Comparison of ENCODE assay signal across 12 mouse cellular contexts in genomic region chr5:24986204-24986940, GRCm38 (mm10).
DNase-seq lines count a peak whose midpoint lies in the region; ATAC-seq and TF ChIP-seq lines count a peak whose summit lies in the region.
"Had no signal": no experiment of that assay in that cellular context is flagged by ENCODE, and none has a peak within 500 bp of the region (broad histone marks: within the 10 kb centered on the region; RNA-seq: fewer than 3 reads in every experiment).

No protein-coding gene starts in this region.

- DNase-seq in heart, embryonic 10.5 days (ENCODE audit: low spot score) = no peak
- no peak for DNase-seq in heart, postnatal 10 days
- DNase-seq in lung, embryonic 14.5 days = no peak
- no peak for DNase-seq in lung, postnatal 10 days
- no peak for DNase-seq in embryonic facial prominence, embryonic 14.5 days (ENCODE audit: low spot score)
- DNase-seq in gastrocnemius, postnatal 4 days (ENCODE audit: low spot score in 2 of 2) = no peak
- no peak for DNase-seq in layer of hippocampus, adult 9-10 months (ENCODE audit: low spot score)
- DNase-seq: liver; lung, postnatal 4 days had no signal

- H3K27ac ChIP-seq in heart, embryonic 10.5 days = peak overlapping the region; percentile 87
- no peak overlapping the region for H3K27ac ChIP-seq in lung, embryonic 14.5 days (ENCODE audit: low read depth)
- no peak overlapping the region for H3K27ac ChIP-seq in embryonic facial prominence, embryonic 14.5 days (replicated peaks; ENCODE audit: low read depth, low read length)
- H3K27ac ChIP-seq in neural tube, embryonic 14.5 days (ENCODE audit: low read depth, low read length) = peak overlapping the region; percentile 83

- H3K36me3 ChIP-seq in heart, embryonic 10.5 days = 0 out of 2 replicates have a peak, but pooled peaks cover 2% of the 10 kb centered on the region
- H3K36me3 ChIP-seq in lung, embryonic 14.5 days (ENCODE audit: insufficient read depth) = no peaks in the 10 kb centered on the region
- H3K36me3 ChIP-seq in embryonic facial prominence, embryonic 14.5 days (ENCODE audit: control insufficient read depth, insufficient read depth, low read length) = no peaks in the 10 kb centered on the region
- H3K36me3 ChIP-seq in neural tube, embryonic 14.5 days (ENCODE audit: control insufficient read depth, insufficient read depth, low read length) = no peaks in the 10 kb centered on the region

- no peaks in the 10 kb centered on the region for H3K27me3 ChIP-seq in heart, embryonic 10.5 days (ENCODE audit: insufficient read depth, poor library complexity, severe bottlenecking)
- H3K27me3 ChIP-seq in lung, embryonic 14.5 days (ENCODE audit: insufficient read depth, low read length) = no peaks in the 10 kb centered on the region
- no peaks in the 10 kb centered on the region for H3K27me3 ChIP-seq in embryonic facial prominence, embryonic 14.5 days (replicated peaks; ENCODE audit: control insufficient read depth, insufficient read depth, low read length)
- H3K27me3 ChIP-seq in neural tube, embryonic 14.5 days (ENCODE audit: control insufficient read depth, insufficient read depth, low read length) = no peaks in the 10 kb centered on the region

- ATAC-seq in lung, embryonic 14.5 days (ENCODE audit: insufficient read depth) = no peak
- peak; percentile 30; the same call in 1 of the 2 replicates for ATAC-seq in embryonic facial prominence, embryonic 14.5 days (ENCODE audit: low read depth)
- peak; percentile 39 for ATAC-seq in neural tube, embryonic 14.5 days (ENCODE audit: low read depth)
- ATAC-seq: inflammation-experienced regulatory T-cells, adult 6 months had no signal

- H3K9me3 ChIP-seq in heart, embryonic 10.5 days = no peaks in the 10 kb centered on the region
- H3K9me3 ChIP-seq in lung, embryonic 14.5 days (ENCODE audit: low read depth, low read length) = no peaks in the 10 kb centered on the region
- no peaks in the 10 kb centered on the region for H3K9me3 ChIP-seq in embryonic facial prominence, embryonic 14.5 days (ENCODE audit: control insufficient read depth, low read length)
- H3K9me3 ChIP-seq in neural tube, embryonic 14.5 days (ENCODE audit: control insufficient read depth, low read length) = no peaks in the 10 kb centered on the region

- H3K4me2 ChIP-seq in lung, embryonic 14.5 days = peak overlapping the region; percentile 3; the same call in 1 of the 2 replicates
- no peak overlapping the region for H3K4me2 ChIP-seq in embryonic facial prominence, embryonic 14.5 days (ENCODE audit: low read depth, low read length)
- peak overlapping the region; percentile 17 for H3K4me2 ChIP-seq in neural tube, embryonic 14.5 days (ENCODE audit: low read depth, low read length)

- intact Hi-C loops in heart, postnatal 10 days (cut with DNase I) = no loop called here

- no peak; the same call in 1 of the 2 replicates for TF ChIP-seq CTCF in lung, embryonic 14.5 days (IDR thresholded peaks at IDR 0.05; ENCODE audit: low read depth)

- H3K4me3 ChIP-seq in heart, embryonic 10.5 days = peak overlapping the region; percentile 56
- no peak overlapping the region for H3K4me3 ChIP-seq in lung, embryonic 14.5 days (ENCODE audit: low read depth, low read length)
- H3K4me3 ChIP-seq in embryonic facial prominence, embryonic 14.5 days (ENCODE audit: low read depth, low read length) = no peak overlapping the region
- H3K4me3 ChIP-seq in neural tube, embryonic 14.5 days (ENCODE audit: low read depth, low read length) = no peak overlapping the region
- H3K4me3 ChIP-seq: erythroblast, embryonic 14.5 days had no signal

- peaks cover 85% of the 10 kb centered on the region for H3K4me1 ChIP-seq in heart, embryonic 10.5 days
- H3K4me1 ChIP-seq in lung, embryonic 14.5 days (ENCODE audit: insufficient read depth) = peaks cover 15% of the 10 kb centered on the region
- peaks cover 7% of the 10 kb centered on the region for H3K4me1 ChIP-seq in embryonic facial prominence, embryonic 14.5 days (ENCODE audit: control insufficient read depth, insufficient read depth, low read length)
- H3K4me1 ChIP-seq in neural tube, embryonic 14.5 days (ENCODE audit: control insufficient read depth, insufficient read depth, low read length) = peaks cover 4% of the 10 kb centered on the region

- H3K9ac ChIP-seq in lung, embryonic 14.5 days = no peak overlapping the region
- no peak overlapping the region for H3K9ac ChIP-seq in embryonic facial prominence, embryonic 14.5 days (ENCODE audit: low read depth, low read length)
- no peak overlapping the region for H3K9ac ChIP-seq in neural tube, embryonic 14.5 days (replicated peaks; ENCODE audit: low read depth, low read length)

- 47% methylated on average over 9 of the region's 9 CpGs for WGBS in heart, embryonic 10.5 days
- 58% methylated on average over 9 of the region's 9 CpGs for WGBS in lung, embryonic 14.5 days
- 43% methylated on average over 9 of the region's 9 CpGs for WGBS in embryonic facial prominence, embryonic 14.5 days
- 53% methylated on average over 9 of the region's 9 CpGs for WGBS in neural tube, embryonic 14.5 days

Comparison
In these comparisons a context has a peak if more than half of its experiments do, and no peak if none do; other contexts are left out.
1. H3K27ac ChIP-seq: peak in heart, embryonic 10.5 days (single experiment) and neural tube, embryonic 14.5 days (single experiment); none in lung, embryonic 14.5 days (single experiment) and embryonic facial prominence, embryonic 14.5 days (single experiment).